Mouse (Mus musculus) forebrain, embryonic 14.5 days (tissue): Measurements from ENCODE around the gene Hpn. TPM values are rescaled to one million over a fixed set of nuclear protein-coding genes. Genes with fewer than 3 reads are reported as not detected.

Source experiments
- ATAC-seq: fragments of 200-750 bp; cut with Nextera tagmentation; 2 replicates; pipeline ENCODE4 v1.8.0; 2017; ENCODE audit warnings: mild to moderate bottlenecking, moderate library complexity
- DNase-seq: peaks from one replicate; pipeline ENCODE4 v3.0.0-alpha.2; 2015; ENCODE audit warnings: low spot score
- H3K27ac ChIP-seq: fragments of 300-500 bp; sonication (generic); 2 replicates; pipeline ENCODE4 v1.5.1; 2014; ENCODE audit warnings: low read depth, mild to moderate bottlenecking, control low read depth, low read length, moderate library complexity
- H3K27me3 ChIP-seq: fragments of 300-500 bp; sonication (generic); replicated peaks from 2 replicates; pipeline ENCODE4 v1.6.1; 2014; ENCODE audit warnings: low read length, control low read depth, mixed read lengths; ENCODE audit not compliant: control insufficient read depth, insufficient read depth
- H3K36me3 ChIP-seq: fragments of 300-500 bp; sonication (generic); 2 replicates; pipeline ENCODE4 v1.6.1; 2014; ENCODE audit warnings: low read length, control low read depth; ENCODE audit not compliant: control insufficient read depth, insufficient read depth
- H3K4me1 ChIP-seq: fragments of 300-500 bp; sonication (generic); 2 replicates; pipeline ENCODE4 v1.6.1; 2014; ENCODE audit warnings: antibody characterized with exemption, low read length, control low read depth; ENCODE audit not compliant: control insufficient read depth, insufficient read depth
- H3K4me2 ChIP-seq: fragments of 300-500 bp; sonication (generic); 2 replicates; pipeline ENCODE4 v1.6.1; 2014; ENCODE audit warnings: mild to moderate bottlenecking, control low read depth, low read length
- H3K4me3 ChIP-seq: fragments of 300-500 bp; sonication (generic); 2 replicates; pipeline ENCODE4 v1.5.1; 2014; ENCODE audit warnings: low read depth, low read length, control low read depth
- H3K9ac ChIP-seq: fragments of 300-500 bp; sonication (generic); 2 replicates; pipeline ENCODE4 v1.6.1; 2014; ENCODE audit warnings: mild to moderate bottlenecking, low read length, control low read depth, moderate library complexity
- H3K9me3 ChIP-seq: fragments of 300-500 bp; sonication (generic); replicated peaks from 2 replicates; pipeline ENCODE4 v1.6.1; 2016; ENCODE audit warnings: low read length, control low read depth, mixed read lengths; ENCODE audit not compliant: control insufficient read depth
- WGBS: fragments of 180-500 bp; shearing (Covaris S2); extraction: QIAGEN DNeasy Blood & Tissue Kit; methylation state at CpG from one replicate; pipeline ENCODE4 v1.1.7; 2014; 5-methylcytosine and 5-hydroxymethylcytosine counted together
- polyA plus RNA-seq: library from polyadenylated mRNA; unstranded; fragments of >200 nt; fragmentation: Nextera tagmentation; extraction: Ambion mirVana; gene quantifications from 2 replicates; pipeline ENCODE4 v1.2.1, GENCODE M21; 2014

Gene Hpn
- polyA plus RNA-seq, 1 experiment from 2014 or later, result not detected

- Histone ChIP-seq H3K4me2 (peak overlapping the region; percentile 39), H3K27ac (no peak overlapping the region), H3K27me3 (no peaks in the 10 kb centered on the region), H3K9ac (no peak overlapping the region; the same call in 1 of the 2 replicates), H3K4me3 (no peak overlapping the region), H3K36me3 (no peaks in the 10 kb centered on the region), H3K4me1 (no peaks in the 10 kb centered on the region), H3K9me3 (no peaks in the 10 kb centered on the region)
- peak; percentile 95 for DNase-seq
- WGBS, result 42% methylated on average over 20 of the region's 20 CpGs
- peak; percentile 96 for ATAC-seq
These were observed 17.4 kb downstream of the Hpn start for GRCm38 (mm10) chr7:31097583-31098248.

GRCm38 (mm10) chr7:31096892-31097564, 18.1 kb downstream of the Hpn start:
- no peaks in the 10 kb centered on the region for H3K4me1 ChIP-seq
- DNase-seq, result no peak
- H3K4me3 ChIP-seq, result no peak overlapping the region
- no peak overlapping the region for H3K27ac ChIP-seq
- no peaks in the 10 kb centered on the region for H3K36me3 ChIP-seq
- no peak overlapping the region for H3K9ac ChIP-seq
- H3K27me3 ChIP-seq, result no peaks in the 10 kb centered on the region
- no peaks in the 10 kb centered on the region for H3K9me3 ChIP-seq
- no peak for ATAC-seq
- H3K4me2 ChIP-seq, result no peak overlapping the region
- 74% methylated on average over 9 of the region's 9 CpGs for WGBS

GRCm38 (mm10) chr7:31094774-31095501, 20.2 kb downstream of the Hpn start:
- no peak for ATAC-seq
- no peaks in the 10 kb centered on the region for H3K36me3 ChIP-seq
- H3K4me1 ChIP-seq, result no peaks in the 10 kb centered on the region
- H3K9me3 ChIP-seq, result no peaks in the 10 kb centered on the region
- H3K4me3 ChIP-seq, result no peak overlapping the region
- no peak overlapping the region for H3K4me2 ChIP-seq
- H3K27ac ChIP-seq, result no peak overlapping the region
- H3K27me3 ChIP-seq, result no peaks in the 10 kb centered on the region
- 23% methylated on average over 12 of the region's 12 CpGs for WGBS
- DNase-seq, result no peak
- H3K9ac ChIP-seq, result no peak overlapping the region

GRCm38 (mm10) chr7:31089721-31090120, 25.4 kb downstream of the Hpn start:
- Histone ChIP-seq H3K27me3 (no peaks in the 10 kb centered on the region), H3K9ac (no peak overlapping the region), H3K27ac (no peak overlapping the region), H3K4me2 (no peak overlapping the region), H3K36me3 (no peaks in the 10 kb centered on the region), H3K4me3 (no peak overlapping the region), H3K4me1 (no peaks in the 10 kb centered on the region), H3K9me3 (no peaks in the 10 kb centered on the region)
- 93% methylated on average over 2 of the region's 2 CpGs for WGBS
- no peak for DNase-seq
- no peak for ATAC-seq

GRCm38 (mm10) chr7:31088206-31088605, 26.9 kb downstream of the Hpn start:
- H3K9me3 ChIP-seq, result no peaks in the 10 kb centered on the region
- no peak overlapping the region for H3K27ac ChIP-seq
- no peaks in the 10 kb centered on the region for H3K4me1 ChIP-seq
- ATAC-seq (no peak), DNase-seq (no peak)
- H3K9ac ChIP-seq, result no peak overlapping the region
- 69% methylated on average over 3 of the region's 3 CpGs for WGBS
- no peaks in the 10 kb centered on the region for H3K36me3 ChIP-seq
- H3K4me3 ChIP-seq, result no peak overlapping the region
- H3K4me2 ChIP-seq, result no peak overlapping the region
- no peaks in the 10 kb centered on the region for H3K27me3 ChIP-seq

GRCm38 (mm10) chr7:31087262-31087661, 27.8 kb downstream of the Hpn start:
- no peak overlapping the region for H3K9ac ChIP-seq
- no peaks in the 10 kb centered on the region for H3K27me3 ChIP-seq
- H3K27ac ChIP-seq, result no peak overlapping the region
- no peaks in the 10 kb centered on the region for H3K36me3 ChIP-seq
- DNase-seq (no peak), ATAC-seq (no peak)
- 77% methylated on average over 2 of the region's 2 CpGs for WGBS
- no peaks in the 10 kb centered on the region for H3K9me3 ChIP-seq
- H3K4me1 ChIP-seq, result no peaks in the 10 kb centered on the region
- no peak overlapping the region for H3K4me2 ChIP-seq
- H3K4me3 ChIP-seq, result no peak overlapping the region

- H3K27ac ChIP-seq, result no peak overlapping the region
- WGBS, result 91% methylated on average over 9 of the region's 9 CpGs
- DNase-seq, result no peak
- H3K36me3 ChIP-seq, result no peaks in the 10 kb centered on the region
- H3K4me3 ChIP-seq, result no peak overlapping the region
- no peaks in the 10 kb centered on the region for H3K9me3 ChIP-seq
- ATAC-seq, result no peak
- no peaks in the 10 kb centered on the region for H3K27me3 ChIP-seq
- H3K4me2 ChIP-seq, result no peak overlapping the region
- H3K4me1 ChIP-seq, result no peaks in the 10 kb centered on the region
- no peak overlapping the region for H3K9ac ChIP-seq
These were observed 28.8 kb downstream of the Hpn start for GRCm38 (mm10) chr7:31086175-31086755.

GRCm38 (mm10) chr7:31085171-31085570, 29.9 kb downstream of the Hpn start:
- peak; percentile 21 for DNase-seq

More at GRCm38 (mm10) chr7:31085171-31085570, 29.9 kb downstream of the Hpn start:
- no peak for ATAC-seq
- H3K4me1 ChIP-seq, result no peaks in the 10 kb centered on the region
- no peaks in the 10 kb centered on the region for H3K36me3 ChIP-seq
- H3K4me2 ChIP-seq, result no peak overlapping the region
- H3K4me3 ChIP-seq, result no peak overlapping the region
- 10% methylated on average over 3 of the region's 3 CpGs for WGBS
- no peak overlapping the region for H3K9ac ChIP-seq
- H3K9me3 ChIP-seq, result no peaks in the 10 kb centered on the region
- H3K27me3 ChIP-seq, result no peaks in the 10 kb centered on the region
- H3K27ac ChIP-seq, result no peak overlapping the region
